Mouse (Mus musculus) granulocyte monocyte progenitor cell, adult 5-6 weeks (primary cell): ENCODE data around the gene Gm9844. TPM values are rescaled to one million over a fixed set of nuclear protein-coding genes. Genes with fewer than 3 reads are reported as not detected.

ENCODE experiments used
- ATAC-seq: replicated peaks from 2 replicates; pipeline ENCODE4 v1.8.0; 2016; ENCODE audit warnings: mild to moderate bottlenecking, moderate TSS enrichment, inconsistent platforms; ENCODE audit not compliant: poor library complexity, severe bottlenecking
- total RNA-seq, 2 experiments: library from RNA; stranded (forward) in 1 of 2; stranded (reverse) in 1 of 2; fragments of 200-712, 200-1000 nt in 1 of 2; fragments of >200 nt in 1 of 2; fragmentation: Nextera tagmentation in 1 of 2; gene quantifications; 2 replicates each; pipeline ENCODE4 v1.2.3; 2014 to 2017

The Gm9844 gene
- total RNA-seq, 2 experiments from 2014 or later, result 3.2 to 3.6 TPM

DNA sequence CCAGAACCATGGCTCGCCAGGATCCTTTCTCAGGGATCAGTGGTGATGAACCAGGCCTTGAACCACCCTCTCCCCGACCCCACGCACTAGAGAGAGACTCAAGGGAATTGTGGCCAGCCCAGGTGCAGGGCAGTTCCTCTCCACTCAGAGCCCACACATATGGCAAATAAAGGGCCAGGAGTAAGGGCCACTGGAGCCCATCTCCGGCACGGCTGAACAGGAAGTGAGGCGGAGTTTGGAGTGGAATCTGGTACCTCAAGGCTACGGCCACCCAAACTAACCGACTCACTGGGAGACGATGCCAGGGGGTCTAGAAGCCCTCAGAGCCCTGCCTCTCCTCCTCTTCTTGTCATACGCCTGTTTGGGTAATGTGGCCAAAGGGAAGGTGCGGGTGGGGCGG is 35.2 kb downstream of the Gm9844 start, which contains the start of gene Cd79a:
Gene Cd79a, plus strand, starts transcription at position 158 of the 400 bp plus-strand sequence.
- peak; percentile 8; the same call in 1 of the 2 replicates for ATAC-seq

DNA sequence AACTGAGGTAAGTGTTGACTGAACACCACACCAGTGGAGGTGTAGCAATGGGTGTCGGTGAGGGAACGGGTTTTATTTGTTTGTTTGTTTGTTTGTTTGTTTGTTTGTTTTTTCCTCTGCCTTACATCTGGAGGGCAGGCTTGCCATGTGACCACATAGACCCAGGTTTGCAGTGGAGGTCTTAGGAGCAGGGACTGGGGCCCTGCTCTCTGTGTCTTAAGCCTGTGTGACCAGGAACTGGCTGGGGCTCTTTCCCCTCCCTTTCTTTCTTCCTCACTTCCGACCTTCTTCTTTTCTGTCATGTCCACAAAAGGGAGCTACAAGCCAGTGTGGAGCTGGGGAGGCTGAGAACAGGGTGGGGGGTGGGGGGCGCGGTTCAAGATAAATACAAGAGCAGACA is 35.9 kb downstream of the Gm9844 start:
- no peak for ATAC-seq

- no peak for ATAC-seq
These were observed 39.1 kb downstream of the Gm9844 start for GRCm38 (mm10) chr7:24901114-24901513.

DNA sequence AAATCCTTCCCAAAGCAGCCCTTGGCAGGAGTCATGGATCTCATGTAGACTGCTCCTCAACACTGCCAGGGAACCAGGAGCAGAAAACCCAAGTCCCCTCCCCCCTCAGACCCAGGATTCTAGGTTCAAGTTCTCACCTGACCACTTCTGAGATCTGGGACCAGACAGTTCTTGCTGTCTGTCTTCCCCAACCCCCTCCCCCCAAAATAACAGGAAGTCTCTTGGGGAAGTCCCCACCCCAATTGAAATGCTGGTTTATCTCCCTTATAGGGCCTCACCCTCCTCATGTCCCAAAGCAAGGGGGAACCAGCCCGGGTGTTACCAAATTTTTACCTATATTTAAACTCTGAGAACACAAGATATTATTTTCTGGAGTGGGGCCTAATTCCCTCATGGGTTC is 39.8 kb downstream of the Gm9844 start:
- peak; percentile 8; the same call in 1 of the 2 replicates for ATAC-seq

- no peak for ATAC-seq
These were observed 40.2 kb downstream of the Gm9844 start for GRCm38 (mm10) chr7:24902264-24902629.

DNA sequence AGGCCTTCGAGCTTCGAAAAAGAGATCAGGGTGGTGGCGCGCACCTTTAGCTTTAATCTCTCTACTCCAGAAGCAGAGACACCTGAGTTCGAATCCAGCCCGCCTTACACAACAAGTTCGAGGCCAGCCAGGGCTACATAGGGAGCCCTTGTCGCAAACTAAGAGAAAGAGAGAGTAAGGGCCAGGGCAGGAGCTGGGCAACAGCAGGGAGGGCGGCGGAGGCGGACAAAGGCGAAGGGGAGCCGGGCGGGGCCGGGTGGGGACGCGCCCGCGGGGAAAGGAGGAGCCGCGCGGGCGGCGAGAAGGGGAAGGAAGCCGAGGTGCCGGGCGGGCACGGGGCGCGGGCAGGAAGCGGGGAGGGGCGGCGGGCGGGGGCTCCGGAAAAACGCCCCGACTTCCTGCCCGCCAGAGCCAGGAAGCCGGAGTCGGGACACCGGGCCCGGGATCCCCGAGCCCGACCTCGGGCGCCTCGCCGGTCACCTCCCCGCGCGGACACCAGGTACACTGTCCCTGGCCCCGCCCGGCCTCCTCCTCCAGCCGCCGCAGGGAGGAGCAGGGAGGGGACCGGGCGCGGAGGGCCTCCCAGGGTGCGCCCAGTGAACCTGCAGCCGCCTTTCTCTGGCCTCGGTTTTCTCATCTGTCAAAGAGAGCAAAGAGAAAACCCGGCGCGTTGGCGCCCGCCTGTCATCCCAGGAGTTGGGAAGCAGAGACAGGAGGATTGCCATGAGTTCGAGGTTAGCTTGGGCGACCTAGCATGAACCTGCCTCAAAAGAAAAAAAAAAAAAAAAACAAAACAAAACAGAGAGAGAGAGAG is 40.8 kb downstream of the Gm9844 start, which contains the start of gene Arhgef1:
Gene Arhgef1, plus strand, starts transcription at position 283 of the 814 bp plus-strand sequence.
- ATAC-seq, result peak; percentile 32

- no peak for ATAC-seq
These were observed 41.4 kb downstream of the Gm9844 start for GRCm38 (mm10) chr7:24903444-24903825.

DNA sequence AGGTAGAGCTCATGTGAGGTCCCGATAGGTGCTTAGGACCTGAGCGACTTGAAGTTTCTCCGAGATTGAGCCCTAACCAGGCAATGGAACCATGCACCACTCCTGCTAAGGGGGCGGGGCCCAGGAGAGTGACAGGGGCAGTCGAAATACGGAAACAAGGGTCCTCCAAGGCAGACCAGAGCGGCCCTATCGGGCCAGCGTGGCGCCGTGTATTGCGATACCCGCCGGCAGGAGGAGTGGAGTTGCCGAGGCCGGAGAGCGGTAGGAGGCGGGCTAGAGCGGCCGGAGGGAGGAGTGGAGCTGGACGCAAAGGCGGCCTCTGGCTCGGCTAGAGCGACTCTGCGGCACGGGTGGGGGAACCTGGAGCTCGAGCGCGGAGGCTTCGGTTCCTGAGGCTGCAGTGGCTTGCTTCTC is 42.1 kb downstream of the Gm9844 start:
- peak; percentile 80 for ATAC-seq

GRCm38 (mm10) chr7:24904936-24905335 is 42.9 kb downstream of the Gm9844 start:
- peak; percentile 28 for ATAC-seq

DNA sequence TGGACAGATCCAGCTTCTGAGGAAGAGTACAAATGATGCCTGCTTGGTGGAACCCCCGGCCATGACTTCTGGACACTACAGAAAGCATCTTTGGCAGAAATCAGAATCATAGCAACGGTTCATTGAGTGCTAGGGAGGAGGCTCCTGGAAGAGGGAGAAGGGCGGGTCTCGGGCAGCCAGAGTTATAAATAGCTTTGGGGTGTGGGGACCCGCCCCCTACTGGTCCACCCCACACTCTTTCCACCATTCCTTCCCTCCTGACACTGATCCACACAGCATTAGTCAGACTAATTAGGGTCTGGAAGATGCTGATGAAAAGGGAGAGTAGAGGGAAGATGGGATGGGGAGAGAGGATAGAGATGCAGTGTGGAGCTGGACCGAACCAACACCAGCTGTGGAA is 44.5 kb downstream of the Gm9844 start:
- ATAC-seq, result no peak

- peak; percentile 6; the same call in 1 of the 2 replicates for ATAC-seq
These were observed 45.3 kb downstream of the Gm9844 start for GRCm38 (mm10) chr7:24907211-24907748.

Other genes starting within 250 kb of the Gm9844 start
- not detected in 2 replicates for gene Lypd3, start 225.7 kb upstream of the Gm9844 start, total RNA-seq (2014; fragmentation: Nextera tagmentation)
- gene Lypd3, start 225.7 kb upstream of the Gm9844 start, total RNA-seq (2017), result not detected in 2 replicates
- not detected in 2 replicates for gene Tex101, start 185.5 kb upstream of the Gm9844 start, total RNA-seq (2014; fragmentation: Nextera tagmentation)
- gene Tex101, start 185.5 kb upstream of the Gm9844 start, total RNA-seq (2017), result not detected in 2 replicates
- gene BC049730, start 153.0 kb upstream of the Gm9844 start, total RNA-seq (2014; fragmentation: Nextera tagmentation), result not detected in 2 replicates
- gene BC049730, start 153.0 kb upstream of the Gm9844 start, total RNA-seq (2017), result not detected in 2 replicates
- not detected in 2 replicates for gene Gm4763, start 135.3 kb upstream of the Gm9844 start, total RNA-seq (2014; fragmentation: Nextera tagmentation)
- gene Gm4763, start 135.3 kb upstream of the Gm9844 start, total RNA-seq (2017), result not detected in 2 replicates
- gene Cd177, start 101.9 kb upstream of the Gm9844 start, total RNA-seq (2014; fragmentation: Nextera tagmentation), result 0.43 and 1.3 TPM in 2 replicates
- gene Cd177, start 101.9 kb upstream of the Gm9844 start, total RNA-seq (2017), result 18.1 and 21.1 TPM in 2 replicates
- not detected in 2 replicates for gene Ceacam10, start 85.0 kb upstream of the Gm9844 start, total RNA-seq (2014; fragmentation: Nextera tagmentation)
- gene Ceacam10, start 85.0 kb upstream of the Gm9844 start, total RNA-seq (2017), result 0.82 and 4.9 TPM in 2 replicates
- gene Lypd4, start 7.7 kb downstream of the Gm9844 start, total RNA-seq (2014; fragmentation: Nextera tagmentation), result not detected in 2 replicates
- not detected in 2 replicates for gene Lypd4, start 7.7 kb downstream of the Gm9844 start, total RNA-seq (2017)
- gene Dmrtc2, start 7.8 kb downstream of the Gm9844 start, total RNA-seq (2014; fragmentation: Nextera tagmentation), result not detected in 2 replicates
- gene Dmrtc2, start 7.8 kb downstream of the Gm9844 start, total RNA-seq (2017), result not detected in 2 replicates
- 4,360 and 4,453 TPM in 2 replicates for gene Rps19, start 22.2 kb downstream of the Gm9844 start, total RNA-seq (2014; fragmentation: Nextera tagmentation)
- 1,417 and 1,663 TPM in 2 replicates for gene Rps19, start 22.2 kb downstream of the Gm9844 start, total RNA-seq (2017)
- gene Cd79a, start 35.2 kb downstream of the Gm9844 start, total RNA-seq (2014; fragmentation: Nextera tagmentation), result not detected in 2 replicates
- not detected in 2 replicates for gene Cd79a, start 35.2 kb downstream of the Gm9844 start, total RNA-seq (2017)
- gene Arhgef1, start 40.7 kb downstream of the Gm9844 start, total RNA-seq (2014; fragmentation: Nextera tagmentation), result 81.5 and 141 TPM in 2 replicates
- gene Arhgef1, start 40.7 kb downstream of the Gm9844 start, total RNA-seq (2017), result 36.5 and 50.2 TPM in 2 replicates
- not detected in 2 replicates for gene Gm4881, start 82.3 kb downstream of the Gm9844 start, total RNA-seq (2014; fragmentation: Nextera tagmentation)
- gene Gm4881, start 82.3 kb downstream of the Gm9844 start, total RNA-seq (2017), result not detected in 2 replicates
- gene Rabac1, start 110.5 kb downstream of the Gm9844 start, total RNA-seq (2014; fragmentation: Nextera tagmentation), result 112 and 164 TPM in 2 replicates
- 118 and 121 TPM in 2 replicates for gene Rabac1, start 110.5 kb downstream of the Gm9844 start, total RNA-seq (2017)
- 34.6 and 53.7 TPM in 2 replicates for gene Atp1a3, start 143.7 kb downstream of the Gm9844 start, total RNA-seq (2014; fragmentation: Nextera tagmentation)
- gene Atp1a3, start 143.7 kb downstream of the Gm9844 start, total RNA-seq (2017), result 24.4 and 34.1 TPM in 2 replicates
- gene Grik5, start 210.1 kb downstream of the Gm9844 start, total RNA-seq (2014; fragmentation: Nextera tagmentation), result 5.0 and 9.4 TPM in 2 replicates
- gene Grik5, start 210.1 kb downstream of the Gm9844 start, total RNA-seq (2017), result 0.72 and 1.8 TPM in 2 replicates
- gene Zfp574, start 210.4 kb downstream of the Gm9844 start, total RNA-seq (2014; fragmentation: Nextera tagmentation), result 6.7 and 13.2 TPM in 2 replicates
- 5.6 and 6.5 TPM in 2 replicates for gene Zfp574, start 210.4 kb downstream of the Gm9844 start, total RNA-seq (2017)